Mouse (Mus musculus) MEL (cell line): ENCODE measurements around the gene Fscn1. TPM values are rescaled to one million over a fixed set of nuclear protein-coding genes. Genes with fewer than 3 reads are reported as not detected.

Experiments used
- DNase-seq: peaks from one replicate; pipeline ENCODE4 v3.0.0; 2011; ENCODE audit warnings: low read depth, low spot score
- H3K27ac ChIP-seq: 2 replicates; pipeline ENCODE4 v1.5.1; 2012; ENCODE audit warnings: low read depth, mild to moderate bottlenecking, control low read depth, low read length, moderate library complexity; ENCODE audit not compliant: control insufficient read depth
- H3K27me3 ChIP-seq, 2 experiments: fragments of 150-350 bp in 1 of 2; sonication (generic) in 1 of 2; 2 replicates each; pipeline ENCODE4 v1.6.1; 2012; ENCODE audit warnings: low read length in 2 of 2, mild to moderate bottlenecking in 2 of 2, improper control_type of control experiment in 1 of 2, moderate library complexity in 1 of 2; ENCODE audit not compliant: insufficient read depth in 2 of 2, control insufficient read depth in 1 of 2
- H3K36me3 ChIP-seq, 2 experiments: 2 replicates each; pipeline ENCODE4 v1.6.1; 2012 to 2014; ENCODE audit warnings: low read length in 2 of 2, improper control_type of control experiment in 1 of 2, inconsistent platforms in 1 of 2, mild to moderate bottlenecking in 1 of 2; ENCODE audit not compliant: insufficient read depth in 2 of 2, control insufficient read depth in 1 of 2
- H3K4me1 ChIP-seq, 2 experiments: fragments of 150-350 bp in 1 of 2; sonication (generic) in 1 of 2; 2 replicates each; pipeline ENCODE4 v1.6.1; 2012; ENCODE audit warnings: low read length in 2 of 2, improper control_type of control experiment in 1 of 2, mild to moderate bottlenecking in 1 of 2; ENCODE audit not compliant: insufficient read depth in 2 of 2, control insufficient read depth in 1 of 2
- H3K4me3 ChIP-seq, 2 experiments: fragments of 150-350 bp in 1 of 2; sonication (generic) in 1 of 2; 2 replicates each; pipeline ENCODE4 v1.5.1; 2012; ENCODE audit warnings: low read depth in 2 of 2, low read length in 2 of 2, mild to moderate bottlenecking in 2 of 2, moderate library complexity in 2 of 2, control low read depth in 1 of 2, improper control_type of control experiment in 1 of 2; ENCODE audit not compliant: control insufficient read depth in 1 of 2, insufficient read depth in 1 of 2
- H3K79me2 ChIP-seq: 2 replicates; pipeline ENCODE4 v1.6.1; 2012; ENCODE audit warnings: mild to moderate bottlenecking, low read length, moderate library complexity; ENCODE audit not compliant: control insufficient read depth, poor library complexity, insufficient read depth
- H3K9ac ChIP-seq: 2 replicates; pipeline ENCODE4 v1.6.1; 2012; ENCODE audit warnings: low read depth, mild to moderate bottlenecking, control low read depth, low read length, moderate library complexity; ENCODE audit not compliant: control insufficient read depth, poor library complexity, severe bottlenecking
- H3K9me3 ChIP-seq: fragments of 150-350 bp; sonication (generic); replicated peaks from 2 replicates; pipeline ENCODE4 v1.6.1; 2012; ENCODE audit warnings: mild to moderate bottlenecking, low read length, improper control_type of control experiment, moderate library complexity; ENCODE audit not compliant: insufficient read depth
- BHLHE40 ChIP-seq: IDR thresholded peaks from 2 replicates; pipeline ENCODE4 v1.6.1; 2012; ENCODE audit warnings: low read depth, mild to moderate bottlenecking, inconsistent platforms, low read length, improper control_type of control experiment, borderline replicate concordance
- EP300 ChIP-seq, 2 experiments: IDR thresholded peaks; 2 replicates each; pipeline ENCODE4 v1.6.1; 2011; ENCODE audit warnings: improper control_type of control experiment in 2 of 2, low read length in 2 of 2, low read depth in 1 of 2, mild to moderate bottlenecking in 1 of 2
- ETS1 ChIP-seq: IDR thresholded peaks from 2 replicates; pipeline ENCODE4 v1.6.1; 2012; ENCODE audit warnings: low read depth, mild to moderate bottlenecking, inconsistent platforms, low read length, improper control_type of control experiment, moderate library complexity
- GABPA ChIP-seq: IDR thresholded peaks from 2 replicates; pipeline ENCODE4 v1.6.1; 2012; ENCODE audit warnings: low read depth, mild to moderate bottlenecking, inconsistent platforms, low read length, improper control_type of control experiment, moderate library complexity
- GATA1 ChIP-seq: IDR thresholded peaks from 2 replicates; pipeline ENCODE4 v1.6.1; 2011; ENCODE audit warnings: low read depth, low read length, improper control_type of control experiment
- KAT2A ChIP-seq: conservative IDR thresholded peaks from 2 replicates; pipeline ENCODE4 v1.6.1; 2012; ENCODE audit warnings: low read depth, low read length, improper control_type of control experiment, inconsistent platforms
- MYC ChIP-seq: IDR thresholded peaks from 2 replicates; pipeline ENCODE4 v1.6.1; 2011; ENCODE audit warnings: low read depth, mild to moderate bottlenecking, low read length, improper control_type of control experiment, moderate library complexity
- NELFE ChIP-seq: IDR thresholded peaks from 2 replicates; pipeline ENCODE4 v1.6.1; 2011; ENCODE audit warnings: low read depth, low read length, improper control_type of control experiment
- POLR2A ChIP-seq, 2 experiments: IDR thresholded peaks; 2 replicates each; pipeline ENCODE4 v1.6.1; 2011 to 2012; ENCODE audit warnings: low read length in 2 of 2, mild to moderate bottlenecking in 2 of 2, control low read depth in 1 of 2, improper control_type of control experiment in 1 of 2, low read depth in 1 of 2, moderate library complexity in 1 of 2; ENCODE audit not compliant: control insufficient read depth in 1 of 2, insufficient read depth in 1 of 2, poor library complexity in 1 of 2
- POLR2AphosphoS2 ChIP-seq: IDR thresholded peaks from 2 replicates; pipeline ENCODE4 v1.6.1; 2011; ENCODE audit warnings: low read length, improper control_type of control experiment
- SIN3A ChIP-seq: IDR thresholded peaks from 2 replicates; pipeline ENCODE4 v1.6.1; 2012; ENCODE audit warnings: low read length, improper control_type of control experiment, inconsistent platforms
- TBP ChIP-seq: IDR thresholded peaks from 2 replicates; pipeline ENCODE4 v1.8.0; 2011; ENCODE audit warnings: low read depth, low read length, improper control_type of control experiment
- USF2 ChIP-seq, 2 experiments: IDR thresholded peaks; 2 replicates each; pipeline ENCODE4 v1.6.1; 2011 to 2012; ENCODE audit warnings: improper control_type of control experiment in 2 of 2, low read length in 2 of 2, borderline replicate concordance in 1 of 2, inconsistent platforms in 1 of 2, low read depth in 1 of 2, mild to moderate bottlenecking in 1 of 2; ENCODE audit not compliant: insufficient read depth in 1 of 2
- ZMIZ1 ChIP-seq: IDR thresholded peaks from 2 replicates; pipeline ENCODE4 v1.6.1; 2012; ENCODE audit warnings: low read depth, mild to moderate bottlenecking, inconsistent platforms, low read length, improper control_type of control experiment, moderate library complexity
- ZNF384 ChIP-seq: IDR thresholded peaks from 2 replicates; pipeline ENCODE4 v1.6.1; 2012; ENCODE audit warnings: low read depth, mild to moderate bottlenecking, inconsistent platforms, low read length, improper control_type of control experiment
- polyA plus RNA-seq, 2 experiments: library from polyadenylated mRNA; stranded (reverse) in 1 of 2; unstranded in 1 of 2; fragments of >175 nt in 1 of 2; fragments of >200 nt in 1 of 2; gene quantifications; 2 replicates each; pipeline versions ENCODE4 v1.2.1 to v1.2.4; 2012; ENCODE audit warnings: low replicate concordance in 2 of 2, low read depth in 1 of 2; ENCODE audit not compliant: insufficient read length in 2 of 2, insufficient read depth in 1 of 2, missing spikeins in 1 of 2
- total RNA-seq: library from RNA; depleted of rRNA; stranded (reverse); fragments of 300-350 nt; gene quantifications from 2 replicates; pipeline ENCODE4 v1.2.3, GENCODE M21; 2012

The Fscn1 gene
- total and polyA plus RNA-seq, 3 experiments = not detected

DNA sequence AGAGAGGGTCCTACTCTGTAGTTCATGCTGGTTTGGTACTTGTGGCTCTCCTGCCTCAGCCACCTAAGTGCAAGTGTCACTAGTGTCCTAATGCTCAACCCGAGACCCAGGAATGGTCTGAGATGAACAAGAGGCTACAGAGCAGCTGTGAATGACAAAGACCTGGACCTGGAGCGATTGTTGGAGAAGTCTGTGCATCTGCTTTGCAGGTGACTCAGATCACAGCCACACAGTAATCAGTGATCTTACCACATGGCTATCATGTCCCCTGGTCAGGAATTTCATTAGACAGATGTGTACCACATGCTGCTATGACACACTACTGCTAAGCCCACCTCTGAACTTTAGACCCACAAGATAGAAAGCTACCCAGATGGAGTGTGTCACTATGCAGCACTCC is 34.6 kb downstream of the Fscn1 start:
- TF ChIP-seq POLR2AphosphoS2 (no peak), ZNF384 (no peak)
- Histone ChIP-seq H3K36me3 (no peaks in the 10 kb centered on the region; a peak in 2 of 4 replicates), H3K9me3 (no peaks in the 10 kb centered on the region), H3K9ac (no peak overlapping the region), H3K4me1 (no peaks in the 10 kb centered on the region), H3K4me3 (no peak overlapping the region), H3K27me3 (no peaks in the 10 kb centered on the region), H3K27ac (no peak overlapping the region), H3K79me2 (no peaks in the 10 kb centered on the region)
- DNase-seq = no peak

DNA sequence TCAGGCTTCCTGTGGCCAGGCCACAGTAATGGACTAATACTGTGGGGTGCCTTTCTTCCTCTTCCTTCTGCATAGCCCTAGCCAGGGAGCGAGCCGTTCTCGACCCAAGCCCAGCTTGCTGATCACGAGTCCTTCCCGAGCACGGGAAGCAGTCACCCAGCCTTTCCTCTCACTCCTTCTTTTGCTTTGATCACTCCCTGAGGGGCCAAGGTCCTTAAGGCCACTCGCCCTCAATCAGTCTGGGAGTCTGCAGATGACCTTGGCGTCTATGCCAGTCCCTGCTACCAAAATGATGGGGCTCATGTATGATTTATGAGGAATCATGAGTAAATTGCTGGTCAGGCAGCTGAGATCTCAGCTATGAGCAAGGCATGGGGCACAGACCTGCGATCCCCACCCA is 37.4 kb downstream of the Fscn1 start:
- Histone ChIP-seq H3K27me3 (no peaks in the 10 kb centered on the region), H3K27ac (no peak overlapping the region), H3K36me3 (no peaks in the 10 kb centered on the region; a peak in 2 of 4 replicates), H3K9ac (no peak overlapping the region), H3K9me3 (no peaks in the 10 kb centered on the region), H3K4me1 (no peaks in the 10 kb centered on the region), H3K4me3 (no peak overlapping the region), H3K79me2 (no peaks in the 10 kb centered on the region)
- no peak for DNase-seq
- TF ChIP-seq MYC = no peak
- no peak for TF ChIP-seq POLR2AphosphoS2
- TF ChIP-seq NELFE = no peak
- TF ChIP-seq KAT2A = no peak
- TF ChIP-seq POLR2A (IDR thresholded peaks at IDR 0.05; ENCODE audit: control insufficient read depth in 1 of 2, insufficient read depth in 1 of 2, low read depth in 1 of 2, low read length in 2 of 2, poor library complexity in 1 of 2) = no peak
- TF ChIP-seq ETS1 = no peak
- no peak for TF ChIP-seq USF2 (IDR thresholded peaks at IDR 0.05; ENCODE audit: borderline replicate concordance in 1 of 2, insufficient read depth in 1 of 2, low read depth in 1 of 2, low read length in 2 of 2)
- no peak for TF ChIP-seq ZMIZ1
- no peak for TF ChIP-seq EP300 (IDR thresholded peaks at IDR 0.05; ENCODE audit: low read depth in 1 of 2, low read length in 2 of 2)
- no peak for TF ChIP-seq SIN3A
- no peak for TF ChIP-seq GATA1
- no peak for TF ChIP-seq TBP
- no peak for TF ChIP-seq BHLHE40
- no peak for TF ChIP-seq ZNF384
- TF ChIP-seq GABPA = no peak

DNA sequence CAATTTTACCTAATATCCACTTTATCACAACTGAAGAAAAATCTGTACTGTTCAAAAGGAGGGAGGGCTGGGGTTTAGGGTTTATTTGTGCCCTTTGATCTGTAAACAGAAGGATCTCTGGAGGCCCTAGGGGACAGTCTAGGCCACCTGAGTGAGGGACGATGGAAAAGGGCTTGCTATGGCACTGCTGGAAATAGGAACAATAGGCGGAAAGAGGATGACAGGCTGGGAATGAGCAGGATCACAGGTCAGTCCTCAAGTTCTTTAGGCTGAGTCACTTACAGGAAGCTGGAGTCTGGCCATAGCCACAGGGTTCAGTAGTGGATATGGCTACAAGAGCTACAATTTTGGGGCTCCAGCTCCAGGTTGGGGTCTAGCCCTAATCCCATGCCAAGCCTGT is 38.0 kb downstream of the Fscn1 start:
- Histone ChIP-seq H3K79me2 (no peaks in the 10 kb centered on the region), H3K27me3 (no peaks in the 10 kb centered on the region), H3K27ac (no peak overlapping the region), H3K4me1 (no peaks in the 10 kb centered on the region), H3K36me3 (no peaks in the 10 kb centered on the region; a peak in 2 of 4 replicates), H3K9ac (no peak overlapping the region), H3K9me3 (no peaks in the 10 kb centered on the region), H3K4me3 (no peak overlapping the region)
- TF ChIP-seq KAT2A = no peak
- no peak for TF ChIP-seq ZMIZ1
- no peak for DNase-seq
